Mouse (Mus musculus) frontal cortex, adult (tissue): ENCODE results near the gene Lyrm2.

Experiments used
- ATAC-seq: cut with Nextera tagmentation; 2 replicates; pipeline ENCODE4 v1.9.2; 2017; ENCODE audit warnings: mild to moderate bottlenecking, moderate library complexity, mixed read lengths; ENCODE audit not compliant: low TSS enrichment

The Lyrm2 gene

DNA sequence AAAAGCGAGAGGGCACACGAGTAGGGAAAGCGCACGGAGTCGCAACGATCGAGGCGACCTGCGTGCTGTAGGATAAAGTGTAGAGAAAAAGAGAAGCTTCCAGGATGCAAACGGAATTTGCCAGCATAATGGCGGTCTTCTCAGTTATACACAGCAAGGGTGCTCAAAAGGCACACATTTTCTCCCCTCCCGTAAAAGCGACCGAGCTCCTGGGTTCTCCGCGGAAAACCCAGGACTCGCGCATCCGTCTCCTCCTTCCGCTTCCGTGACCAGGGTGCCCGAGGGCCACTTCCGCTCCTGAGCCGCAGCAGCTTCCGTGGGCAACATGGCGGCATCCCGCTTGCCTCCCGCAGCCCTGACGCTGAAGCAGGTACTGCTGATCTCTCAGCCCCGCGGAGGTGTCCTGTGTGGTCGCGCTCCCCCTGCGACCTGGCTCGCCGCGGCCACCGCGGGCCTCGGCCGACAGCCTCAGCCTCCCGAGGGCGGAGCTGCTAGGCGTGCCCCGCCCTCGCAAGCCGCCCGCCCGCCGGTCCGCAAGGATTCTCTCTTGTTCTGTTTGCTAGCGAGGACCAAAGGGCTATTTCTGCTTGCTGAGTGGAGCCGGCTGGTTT is at the start of gene Lyrm2:
Gene Lyrm2 (plus strand): TSS at position 288 of the 611 bp plus-strand sequence.
- ATAC-seq: peak; percentile 99

DNA sequence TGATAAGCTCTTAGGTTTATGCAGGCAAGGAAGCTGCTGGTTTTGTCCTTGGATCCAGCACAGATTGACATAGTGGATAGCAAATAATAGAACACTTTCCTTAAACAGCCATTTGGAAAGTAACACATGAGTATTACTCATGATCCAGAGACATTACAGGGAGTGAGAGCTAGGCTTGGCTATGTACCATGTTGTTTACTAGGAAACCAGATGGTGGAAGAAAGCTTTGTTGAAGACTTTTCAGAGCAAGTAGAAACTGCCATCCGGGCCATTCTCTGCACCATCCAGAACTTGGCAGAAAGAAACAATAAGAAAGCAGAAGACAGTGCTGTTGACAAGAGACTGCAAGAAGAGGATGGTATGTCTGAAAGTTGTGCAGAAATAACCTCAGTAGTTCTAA is 49.3 kb upstream of the Lyrm2 start:
- ATAC-seq: peak; percentile 96

DNA sequence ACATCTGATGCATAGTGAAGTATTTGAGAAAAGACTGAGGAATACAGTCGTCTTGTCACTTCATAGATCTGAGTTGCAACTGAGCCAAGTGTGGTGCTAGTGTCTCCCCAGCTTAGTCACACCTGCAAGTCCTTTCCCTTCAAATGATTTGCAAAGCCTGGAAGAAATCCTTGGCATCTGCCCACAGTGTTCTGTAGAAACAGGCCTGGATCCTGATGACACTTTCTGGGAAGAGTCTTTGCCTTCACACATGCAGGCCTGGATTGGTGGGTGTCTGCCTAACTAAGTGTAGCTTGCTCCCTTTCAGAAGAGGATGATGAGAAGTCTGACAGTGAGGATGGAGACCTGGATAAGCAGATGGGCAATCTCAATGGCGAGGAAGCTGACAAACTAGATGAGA is 42.6 kb upstream of the Lyrm2 start:
- ATAC-seq: peak; percentile 99

DNA sequence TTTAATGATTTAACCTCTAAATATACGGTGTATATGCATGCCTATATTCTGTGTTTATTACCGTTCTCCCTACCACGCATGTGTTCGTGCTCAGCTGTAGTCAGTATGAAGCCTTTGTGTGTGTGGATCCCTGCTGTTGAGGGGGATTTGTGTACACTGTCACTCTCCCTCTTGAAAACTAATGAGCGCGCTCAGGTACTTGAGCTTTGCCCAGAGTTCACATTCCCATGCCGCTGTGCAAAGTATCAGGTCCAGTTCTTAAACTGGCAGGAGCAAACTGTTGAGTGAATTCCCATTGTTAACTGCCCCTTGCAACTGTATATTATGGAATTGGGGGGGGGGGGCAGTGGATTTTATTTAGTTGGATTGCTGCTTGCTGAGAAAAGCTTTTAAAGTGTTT is 32.6 kb upstream of the Lyrm2 start:
- ATAC-seq: no peak

DNA sequence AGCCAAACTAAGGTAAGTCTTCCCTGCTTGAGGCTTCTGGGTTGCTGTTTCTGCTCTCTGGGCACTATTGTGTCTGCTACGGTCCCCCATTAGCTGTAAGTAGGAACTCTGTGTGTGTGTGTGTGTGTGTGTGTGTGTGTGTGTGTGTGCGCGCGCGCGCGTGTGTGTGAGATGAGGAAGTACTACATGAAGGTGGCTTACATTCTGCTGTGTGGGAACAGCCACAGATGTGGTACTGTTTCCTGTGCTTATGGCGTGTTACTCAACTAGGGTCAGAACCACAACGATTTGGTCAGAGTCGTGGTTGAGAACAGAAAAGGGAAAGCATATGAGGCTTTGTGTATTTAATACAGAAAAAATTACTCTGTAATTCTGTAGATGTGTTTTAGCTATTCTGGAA is 32.0 kb upstream of the Lyrm2 start:
- ATAC-seq: no peak

DNA sequence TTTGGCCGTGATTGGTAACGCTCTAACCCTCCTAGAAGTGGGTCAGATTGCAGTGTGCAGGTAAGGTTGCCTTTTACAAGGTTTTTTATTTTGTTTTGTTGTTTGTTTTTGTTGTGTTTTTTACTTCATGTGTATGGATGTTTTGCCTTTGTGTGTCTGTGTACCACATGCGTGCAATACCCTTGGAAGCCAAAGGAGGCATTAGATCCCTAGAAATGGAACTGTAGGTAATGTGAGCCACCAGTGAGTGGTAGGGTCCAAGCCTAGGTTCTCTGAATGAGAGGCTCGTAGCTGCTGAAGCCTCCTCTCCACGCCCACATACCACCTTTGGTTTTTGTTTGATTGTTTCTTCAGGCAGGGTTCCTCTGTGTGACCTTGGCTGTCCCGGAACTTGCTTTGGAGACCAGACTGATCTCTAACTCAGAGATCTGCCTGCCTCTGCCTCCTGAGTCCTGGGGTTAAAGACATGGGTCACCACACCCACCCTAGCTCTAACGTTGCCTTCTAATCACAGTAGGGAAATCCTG is 29.7 kb upstream of the Lyrm2 start:
- ATAC-seq: no peak

DNA sequence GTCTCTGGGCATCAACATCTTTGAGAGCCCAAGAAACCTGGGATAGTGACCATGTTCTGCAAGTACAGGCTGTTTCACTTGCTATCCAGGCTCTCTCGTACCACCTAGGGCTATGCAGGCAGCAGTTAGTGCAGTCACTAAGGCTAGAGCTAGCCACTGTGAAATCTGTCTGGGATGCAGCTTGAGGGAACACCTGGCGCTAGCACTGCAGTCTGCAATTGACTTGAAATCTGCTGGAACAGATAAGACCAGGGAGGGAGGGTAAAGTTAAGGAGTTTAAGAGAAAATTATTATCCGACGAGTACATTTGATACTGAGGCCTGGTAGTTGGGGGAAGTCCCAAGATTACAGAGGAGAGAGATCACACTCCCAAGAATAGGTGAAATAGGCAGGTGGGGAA is 20.1 kb upstream of the Lyrm2 start:
- no peak for ATAC-seq

DNA sequence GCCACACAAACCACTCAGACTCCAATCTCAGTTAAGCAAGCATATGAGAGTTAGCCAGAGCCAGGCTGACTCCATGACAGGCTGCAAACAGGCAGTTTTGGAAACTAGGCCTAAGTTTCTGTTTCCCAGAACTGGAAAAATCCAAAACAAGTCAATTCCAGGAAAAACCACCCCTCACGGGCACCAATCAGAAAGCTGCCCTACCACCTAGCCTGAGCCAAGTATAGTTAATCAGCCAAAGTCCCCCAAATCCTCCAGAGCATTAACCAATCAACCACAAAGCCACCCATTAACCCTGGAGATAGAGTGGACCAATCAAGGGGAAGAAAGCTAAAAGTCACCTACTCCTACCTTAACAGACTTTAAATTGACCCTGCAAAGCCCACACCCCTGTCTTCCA is 12.9 kb upstream of the Lyrm2 start:
- ATAC-seq: no peak

DNA sequence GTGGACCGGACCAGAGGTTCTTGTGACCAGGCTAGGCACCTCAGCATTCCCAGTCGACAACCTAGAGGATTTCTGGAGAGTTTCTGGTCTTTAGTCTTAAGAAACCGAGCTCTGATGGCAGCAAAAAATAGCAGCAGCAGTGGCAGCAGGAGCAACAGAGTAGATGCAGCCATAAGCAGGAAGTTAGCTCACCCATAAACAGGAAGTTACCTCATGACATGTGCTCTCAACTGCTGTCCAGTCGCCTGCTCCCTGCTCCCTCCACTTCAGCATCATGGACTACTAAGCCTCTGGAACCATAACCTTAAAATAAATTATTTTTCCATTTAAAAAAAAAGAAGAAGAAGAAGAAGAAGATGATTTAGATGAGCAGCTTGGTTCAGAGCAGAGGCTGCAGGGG is 11.0 kb upstream of the Lyrm2 start:
- no peak for ATAC-seq

DNA sequence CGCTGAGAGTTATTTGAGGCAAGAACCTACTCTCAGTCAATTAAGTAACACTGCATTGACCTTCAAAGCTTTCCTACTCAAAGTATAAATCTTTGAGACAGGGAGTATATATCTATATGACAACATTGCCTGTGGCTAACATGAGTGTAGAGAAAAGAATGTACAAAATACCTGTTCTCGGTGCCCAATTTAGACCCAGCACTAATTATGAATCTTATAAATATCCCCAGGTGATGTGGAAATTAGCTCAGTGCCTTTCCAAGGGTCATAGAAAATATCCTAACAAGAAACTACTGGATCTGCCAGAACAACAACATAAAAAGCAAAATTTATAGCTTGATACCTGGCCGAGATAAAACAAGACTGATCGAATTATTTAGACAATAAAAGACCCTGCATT is 1.1 kb upstream of the Lyrm2 start:
- ATAC-seq: no peak

DNA sequence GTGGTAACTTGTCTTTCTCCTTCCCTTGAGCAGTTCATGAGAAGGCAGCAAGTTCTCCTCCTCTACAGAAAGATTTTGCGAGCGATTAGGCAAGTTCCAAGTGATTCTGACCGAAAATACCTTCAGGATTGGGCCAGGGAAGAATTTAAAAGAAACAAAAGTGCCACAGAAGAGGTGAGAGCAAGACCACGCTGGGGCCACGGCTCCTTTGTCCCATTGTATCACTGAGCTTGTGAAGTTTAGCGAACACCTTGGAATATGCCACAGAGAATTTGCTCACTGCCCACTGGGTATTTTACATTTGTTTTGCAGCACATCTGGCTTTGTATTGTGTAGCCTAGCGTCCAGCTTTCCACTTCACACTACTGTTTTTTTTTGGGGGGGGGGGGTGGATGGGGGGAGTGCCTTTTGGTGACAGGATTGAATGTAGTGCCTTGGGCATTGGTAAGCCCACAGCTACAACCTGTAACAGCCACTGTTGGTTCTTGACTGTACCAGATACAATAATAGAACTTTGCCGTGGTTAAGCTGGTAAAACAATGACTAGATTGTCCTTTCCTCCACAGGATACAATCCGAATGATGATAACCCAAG is 621 bp downstream of the Lyrm2 start:
- peak; percentile 22 for ATAC-seq

DNA sequence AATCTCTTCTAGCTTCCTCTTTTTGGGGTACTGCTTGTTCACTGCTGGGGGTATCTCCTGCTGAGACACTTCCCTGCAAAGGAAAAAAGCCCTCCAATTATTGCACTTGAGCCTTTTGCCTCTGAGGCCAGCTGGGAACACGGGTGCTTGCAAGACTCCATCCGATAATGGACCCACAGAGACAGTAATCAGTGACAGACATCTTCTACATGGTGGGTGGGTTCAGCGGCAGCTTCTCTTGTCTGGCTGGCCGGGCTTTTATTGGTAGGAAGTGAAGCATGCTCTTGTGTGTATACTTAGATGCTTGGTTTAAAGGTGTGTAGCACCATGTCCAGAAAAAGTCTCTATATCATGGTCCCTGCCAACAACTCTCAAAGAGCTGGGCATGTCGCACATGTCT is 17.4 kb downstream of the Lyrm2 start:
- no peak for ATAC-seq

DNA sequence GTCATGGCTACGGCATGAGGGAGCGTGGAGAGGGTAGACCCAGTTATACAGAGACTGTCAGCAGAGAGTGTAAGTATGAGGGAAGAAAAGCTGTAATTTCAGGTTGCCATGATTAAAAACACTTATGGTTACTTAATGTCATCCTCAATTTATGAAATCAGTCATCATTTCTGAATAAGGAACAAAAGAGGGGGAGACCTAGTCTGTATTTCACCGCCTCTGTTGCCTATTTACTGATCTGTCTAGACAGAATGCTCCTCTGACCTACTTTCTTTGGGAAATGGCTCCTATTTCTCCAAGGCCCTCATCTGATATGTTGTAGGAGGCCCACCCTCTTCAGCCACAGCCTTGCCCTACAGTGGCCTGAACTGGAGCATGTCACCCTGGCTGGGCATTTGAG is 20.6 kb downstream of the Lyrm2 start:
- ATAC-seq: no peak

DNA sequence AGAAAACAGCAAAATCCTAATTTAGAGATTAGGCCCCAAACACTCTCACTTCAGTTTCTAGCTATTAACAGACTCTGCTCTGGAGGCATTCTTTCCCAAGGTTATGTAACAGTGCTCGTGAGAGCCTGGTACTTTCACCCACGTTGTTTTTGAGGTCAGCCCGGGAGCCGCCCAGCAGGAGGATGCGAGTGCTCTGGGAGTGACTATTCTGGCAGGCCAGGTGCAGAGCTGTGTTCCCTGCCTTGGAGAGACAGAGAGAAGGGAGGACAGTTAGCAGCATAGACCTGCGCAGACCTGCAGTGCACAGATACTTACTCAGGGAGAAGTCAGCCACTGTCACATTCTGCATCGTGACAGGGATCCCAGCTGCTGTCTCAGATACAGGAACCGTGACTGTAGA is 24.2 kb downstream of the Lyrm2 start:
- peak; percentile 81 for ATAC-seq

DNA sequence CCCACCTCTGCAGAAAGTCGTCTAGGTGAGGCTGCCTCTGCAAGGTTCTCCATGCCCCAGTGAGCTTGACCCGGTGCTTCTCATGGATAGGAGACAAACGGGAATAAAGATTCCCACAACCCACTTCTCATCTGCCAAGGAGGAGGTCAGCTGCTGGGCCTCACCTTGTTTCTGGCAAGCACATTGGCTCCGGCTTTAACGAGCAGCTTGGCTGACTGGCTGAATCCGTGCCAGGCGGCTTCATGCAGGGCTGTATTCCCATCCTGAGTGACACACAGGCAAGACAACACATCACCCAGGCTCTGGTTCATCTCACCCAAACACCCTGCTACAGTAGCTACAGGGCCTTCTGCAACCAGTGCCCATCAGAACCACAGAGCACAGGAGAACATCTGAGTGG is 26.9 kb downstream of the Lyrm2 start:
- no peak for ATAC-seq

DNA sequence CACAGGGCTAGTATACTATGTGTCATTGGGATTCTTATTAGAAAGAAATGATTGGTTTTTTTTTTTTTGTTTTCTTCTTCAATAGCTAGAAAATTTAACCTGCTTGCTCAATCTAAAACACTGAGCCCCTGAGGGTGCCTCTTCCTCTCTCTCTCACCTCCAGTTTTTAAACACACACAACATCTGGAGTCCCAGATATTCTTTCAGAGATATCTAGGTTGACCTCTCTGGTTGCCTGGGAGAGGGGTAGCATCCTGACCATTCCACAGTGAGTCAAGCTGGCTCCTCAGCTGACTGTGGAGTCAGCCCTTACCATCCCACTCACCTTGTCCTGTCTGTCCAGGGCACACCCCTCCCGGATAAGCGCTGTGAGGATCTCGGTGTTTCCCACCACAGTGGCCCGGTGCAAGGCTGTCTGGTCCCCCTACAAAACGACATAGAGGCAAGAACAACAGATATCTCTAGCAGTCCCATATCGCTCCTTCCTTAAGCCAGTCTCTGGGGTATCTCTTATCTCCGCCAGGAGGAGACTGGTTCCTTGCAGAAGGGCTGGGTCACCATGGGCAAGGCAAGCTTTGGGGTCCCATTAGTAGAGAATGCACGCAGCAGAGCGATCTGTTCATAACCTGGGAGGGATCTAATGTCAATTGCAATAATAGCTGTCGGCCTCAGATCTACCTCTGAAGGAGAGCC is 28.5 kb downstream of the Lyrm2 start:
- ATAC-seq: no peak

DNA sequence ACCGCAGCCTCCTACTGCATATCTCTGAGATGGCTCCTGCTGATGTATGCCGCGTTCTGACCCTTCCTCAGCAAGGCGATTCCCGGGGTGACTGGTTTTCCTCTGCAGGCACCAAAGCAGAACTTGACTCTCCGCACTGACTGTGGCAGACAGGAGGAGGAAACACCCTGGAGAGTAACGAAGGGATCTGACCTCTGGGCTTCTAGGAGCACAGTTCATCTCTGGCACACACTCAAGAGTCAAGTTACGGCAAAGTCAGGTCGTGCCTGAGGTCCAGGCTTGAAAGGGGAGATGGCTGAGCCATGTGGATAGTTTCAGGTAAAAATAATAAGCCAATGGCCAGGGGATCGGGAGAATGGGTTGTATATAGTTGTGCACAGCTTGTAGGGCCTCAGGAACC is 29.3 kb downstream of the Lyrm2 start:
- ATAC-seq: no peak

DNA sequence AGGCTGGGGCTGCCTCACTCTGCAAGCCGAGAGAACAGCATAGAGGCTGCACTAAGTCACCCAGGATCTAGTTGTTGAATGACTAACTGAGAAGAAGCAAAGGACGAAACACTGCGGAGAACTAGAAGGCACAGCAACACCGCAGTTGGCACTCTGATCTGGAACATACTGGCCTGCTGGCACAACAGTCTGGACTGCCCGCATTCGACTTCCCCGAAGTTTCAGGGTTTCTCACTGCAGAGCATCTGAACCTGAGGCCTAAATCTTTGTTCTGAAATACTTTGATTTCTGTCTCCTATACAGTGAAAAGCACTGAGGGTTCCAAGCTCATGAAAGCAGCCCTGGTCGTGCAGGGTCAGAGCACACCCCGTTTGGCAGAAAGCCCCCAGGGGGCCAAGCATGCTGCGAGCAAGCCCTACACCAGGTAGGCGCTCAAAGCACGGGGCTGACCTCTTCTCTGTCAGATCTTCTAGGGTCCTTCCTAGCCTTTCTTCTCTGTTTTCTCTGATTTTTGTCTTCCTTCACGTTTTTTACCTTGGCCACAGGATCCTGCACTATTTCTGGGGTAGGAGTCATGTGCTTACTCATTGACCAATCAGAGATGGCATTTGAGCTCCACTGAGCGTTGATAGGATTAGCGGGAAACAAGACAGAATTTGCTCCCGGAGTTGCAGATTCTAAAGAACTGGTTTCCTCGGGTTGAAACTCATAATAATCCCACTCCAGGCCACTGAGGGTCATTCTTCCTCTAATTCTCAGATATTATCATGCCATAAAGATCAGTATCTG is 33.6 kb downstream of the Lyrm2 start:
- ATAC-seq: peak; percentile 57

DNA sequence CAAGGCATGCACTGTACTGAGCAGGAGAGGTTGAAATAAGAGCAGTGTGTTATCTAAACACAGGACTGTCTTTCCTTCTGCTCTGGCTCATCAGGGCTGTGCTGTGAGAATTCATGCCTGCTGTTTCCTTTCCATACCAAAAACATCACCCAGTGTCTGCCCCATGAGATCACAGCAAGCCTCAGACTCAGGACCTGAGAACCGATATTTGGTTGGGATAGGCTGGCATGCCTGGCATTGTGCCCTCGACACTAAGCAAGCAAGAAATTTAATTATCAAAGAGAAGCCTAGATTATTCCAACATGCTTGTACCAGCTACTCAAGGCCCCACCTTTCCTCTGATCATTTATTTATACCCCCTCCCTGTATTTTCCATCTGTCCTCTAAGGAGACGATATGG is 34.5 kb downstream of the Lyrm2 start:
- no peak for ATAC-seq

DNA sequence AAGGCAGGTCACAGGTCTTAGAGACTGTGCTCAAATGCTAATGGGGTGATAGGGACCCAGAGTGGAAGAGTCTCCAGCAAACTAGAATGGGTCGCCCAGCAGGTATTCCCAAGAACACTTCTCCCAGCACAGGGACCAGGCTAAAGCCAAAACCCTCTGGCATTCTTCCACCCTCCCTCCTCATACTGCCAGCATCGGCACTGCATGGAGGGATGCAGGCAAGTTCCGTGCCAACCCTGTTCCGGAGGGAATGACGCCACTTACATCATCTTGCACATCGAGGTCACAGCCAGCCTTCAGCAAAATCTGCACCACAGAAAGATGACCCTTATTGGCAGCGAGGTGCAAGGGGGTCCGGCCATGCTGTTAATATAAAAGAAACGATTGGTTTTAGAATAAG is 36.0 kb downstream of the Lyrm2 start:
- no peak for ATAC-seq

DNA sequence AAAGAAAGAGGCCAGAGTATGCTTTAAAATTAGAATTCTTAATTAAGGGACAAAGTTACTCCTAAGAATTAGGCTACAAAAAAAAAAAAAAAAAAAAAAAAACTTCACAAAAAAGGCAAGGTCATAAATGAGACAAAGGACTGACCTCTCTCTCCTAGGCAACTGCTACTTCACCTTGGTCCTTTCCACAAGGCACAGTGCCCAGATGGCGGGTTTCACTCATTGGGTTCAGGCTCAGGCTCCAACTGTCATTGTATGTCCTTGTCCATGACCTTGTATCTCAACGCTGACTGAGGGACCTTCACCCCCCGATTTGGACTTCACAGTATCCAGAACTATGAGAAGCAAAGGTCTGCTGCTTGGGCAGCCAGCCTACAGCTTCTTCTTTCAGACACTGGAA is 38.3 kb downstream of the Lyrm2 start:
- ATAC-seq: no peak
